Mouse (Mus musculus) liver, postnatal 0 days (tissue): ENCODE results near the gene Zfp652.

Experiments used
- CTCF ChIP-seq: sonication (generic); IDR thresholded peaks from 2 replicates; pipeline ENCODE4 v1.5.1; 2016; ENCODE audit warnings: antibody characterized with exemption, low read depth
- EP300 ChIP-seq: IDR thresholded peaks from 2 replicates; pipeline ENCODE4 v1.6.1; 2016; ENCODE audit warnings: antibody characterized with exemption, low read depth, mild to moderate bottlenecking

GRCm38 (mm10) chr11:95727947-95728346 is 15.5 kb downstream of the Zfp652 start:
- no peak for TF ChIP-seq EP300
- TF ChIP-seq CTCF, result no peak
